Mouse (Mus musculus) right cerebral cortex, postnatal 4 days (tissue): ENCODE data around the gene Gm867.

ENCODE experiments used
- DNase-seq: peaks from one replicate; pipeline ENCODE4 v3.0.0-alpha.2; 2022

Gene Gm867

DNA sequence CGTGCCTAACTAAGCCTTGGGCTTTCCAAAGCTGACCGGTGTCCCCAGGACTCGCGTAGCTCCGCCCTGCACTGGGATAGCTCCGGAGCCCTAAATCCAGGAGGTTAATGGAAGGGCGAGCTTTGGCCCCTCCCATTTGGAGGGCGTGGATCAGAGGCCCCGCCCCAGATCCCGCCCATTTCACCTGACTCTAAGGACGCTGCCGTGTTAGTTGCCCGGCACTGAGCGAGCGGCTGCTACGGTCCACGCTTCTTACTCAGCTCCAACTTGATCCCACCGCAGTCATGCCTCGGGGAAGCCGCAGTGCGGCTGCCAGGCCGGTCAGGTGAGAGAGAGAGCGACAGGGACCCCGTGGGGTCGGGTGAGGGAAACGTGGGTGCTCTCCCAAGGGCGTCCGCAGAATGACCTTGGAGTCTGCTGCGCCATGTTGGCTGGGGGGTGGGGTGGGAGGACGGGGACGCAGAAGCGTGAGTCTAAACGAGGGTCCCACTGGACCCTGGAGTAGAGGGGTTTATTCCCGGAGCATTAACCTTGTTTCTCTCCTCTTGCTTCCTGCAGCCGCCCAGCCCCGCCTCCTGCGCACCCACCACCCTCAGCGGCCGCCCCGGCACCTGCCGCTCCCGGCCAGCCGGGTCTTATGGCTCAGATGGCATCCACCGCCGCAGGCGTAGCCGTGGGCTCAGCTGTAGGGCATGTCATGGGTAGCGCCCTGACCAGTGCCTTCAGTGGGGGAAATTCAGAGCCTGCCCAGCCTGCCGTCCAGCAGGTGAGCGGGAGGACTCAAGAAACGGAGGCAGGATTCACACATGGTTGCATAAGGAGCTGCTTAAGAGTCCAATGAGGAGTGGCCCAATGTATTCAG is 4.6 kb downstream of the Gm867 start, which contains the start of gene Mmp11:
TSS of gene Mmp11 (minus strand) at position 817 of the 862 bp plus-strand sequence.
- peak; percentile 51 for DNase-seq

DNA sequence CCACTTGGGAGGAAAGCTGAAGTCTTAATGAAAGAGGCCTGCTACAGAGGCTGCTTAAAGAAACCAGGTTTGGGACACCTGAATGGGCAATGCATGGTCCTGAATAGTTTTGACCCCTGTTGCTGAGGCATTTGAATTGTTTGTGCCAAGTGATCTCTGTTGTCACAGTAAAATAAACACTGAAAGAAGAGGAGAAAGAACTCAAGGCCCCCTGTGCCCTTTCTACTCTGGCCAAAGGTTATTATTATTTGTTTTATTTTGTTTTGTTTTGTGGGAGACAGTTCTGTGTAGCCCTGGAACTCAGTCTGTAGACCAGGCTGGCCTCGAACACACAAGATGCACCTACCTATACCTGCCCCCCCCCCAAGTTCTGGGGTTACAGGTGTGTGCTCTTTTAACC is 5.5 kb downstream of the Gm867 start:
- DNase-seq: no peak

DNA sequence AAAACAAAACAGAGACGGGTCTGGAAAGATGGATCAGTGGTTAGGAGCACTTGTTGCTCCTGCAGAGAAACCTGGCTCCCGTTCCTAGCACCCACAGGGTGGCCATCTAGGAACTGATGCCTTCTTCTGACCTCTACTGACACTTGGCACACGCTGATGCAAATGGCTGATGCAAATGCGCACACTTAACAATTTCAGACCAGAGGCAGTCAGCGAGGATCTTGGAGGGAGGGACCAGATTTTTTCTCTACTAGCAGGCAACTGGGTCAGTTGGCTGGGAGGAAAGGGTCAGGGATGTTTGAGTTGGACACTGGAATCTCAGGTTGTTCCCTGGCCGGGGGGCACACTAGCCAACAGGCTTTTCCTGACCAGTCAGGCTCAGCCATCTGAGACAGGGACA is 7.6 kb downstream of the Gm867 start, which contains the start of gene Chchd10:
TSS of gene Chchd10 (plus strand) at position 240 of the 400 bp plus-strand sequence.
- DNase-seq: no peak

DNA sequence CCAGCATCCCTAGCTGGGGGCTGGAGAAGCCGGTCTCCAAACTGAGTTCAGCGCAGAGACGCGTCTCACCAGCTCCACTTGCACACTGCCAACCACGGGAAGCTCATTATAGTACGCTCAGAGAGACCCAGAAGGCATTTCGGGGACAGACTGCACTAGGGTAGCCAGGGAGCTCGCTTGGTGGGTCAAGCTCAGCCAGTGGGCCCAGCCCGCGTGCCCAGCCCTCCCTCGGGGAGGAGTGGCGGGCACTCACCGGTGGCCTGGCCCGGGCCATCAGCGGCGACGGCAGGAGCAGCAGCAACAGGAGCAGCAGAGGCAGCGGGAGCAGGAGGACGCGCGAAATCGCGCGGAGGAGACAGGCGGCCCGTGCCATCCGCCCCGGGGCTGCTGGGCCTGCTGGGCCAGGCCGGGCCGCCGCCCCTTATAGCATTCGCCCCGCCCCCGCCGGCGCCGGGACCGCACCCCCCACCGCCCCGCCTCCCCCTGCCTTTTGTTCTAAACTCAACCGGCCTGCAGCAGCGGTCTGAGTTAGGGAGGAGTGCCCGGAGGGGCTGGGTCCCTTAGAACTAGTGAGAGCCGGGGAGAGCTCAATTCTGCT is 8.3 kb downstream of the Gm867 start:
- DNase-seq: peak; percentile 47

DNA sequence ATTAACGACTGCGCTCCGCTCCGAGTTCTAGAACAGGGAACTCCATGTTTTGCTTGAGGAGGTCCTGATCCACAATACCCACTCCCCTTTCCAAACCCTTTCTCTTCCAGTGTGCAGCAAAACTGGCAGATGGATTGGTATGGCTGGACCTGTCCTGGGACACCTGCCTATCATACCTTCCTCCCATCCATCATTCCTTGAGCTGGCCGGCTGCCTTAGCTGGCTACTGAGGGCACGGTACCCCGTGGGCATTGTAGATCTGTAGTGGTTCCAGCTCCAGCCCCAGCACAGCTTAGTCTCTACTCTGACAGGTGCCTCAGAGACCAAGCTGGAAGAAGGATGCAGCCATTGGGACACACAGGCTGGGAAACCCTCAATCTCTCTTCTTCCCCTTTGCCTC is 9.2 kb downstream of the Gm867 start:
- DNase-seq: no peak

DNA sequence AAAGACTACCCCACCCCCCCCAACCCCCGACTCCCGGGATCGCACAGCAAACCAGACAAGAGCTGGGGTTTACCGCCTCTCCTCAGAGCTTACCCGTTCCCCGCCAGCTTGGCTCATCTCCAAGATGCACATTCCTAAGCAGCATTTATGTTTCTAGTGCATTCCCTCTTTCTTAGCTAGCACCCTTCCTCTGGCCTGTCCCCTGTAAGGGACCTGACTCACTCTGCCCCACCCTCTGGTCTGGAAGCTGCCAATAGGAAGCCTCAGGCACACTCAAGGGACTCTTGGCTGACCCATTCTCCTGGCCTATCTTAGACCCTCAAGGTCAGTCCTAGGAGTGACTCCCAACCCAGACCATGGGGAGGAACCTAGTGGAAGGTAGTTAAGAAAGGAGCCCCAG is 10.2 kb downstream of the Gm867 start:
- peak; percentile 46 for DNase-seq

DNA sequence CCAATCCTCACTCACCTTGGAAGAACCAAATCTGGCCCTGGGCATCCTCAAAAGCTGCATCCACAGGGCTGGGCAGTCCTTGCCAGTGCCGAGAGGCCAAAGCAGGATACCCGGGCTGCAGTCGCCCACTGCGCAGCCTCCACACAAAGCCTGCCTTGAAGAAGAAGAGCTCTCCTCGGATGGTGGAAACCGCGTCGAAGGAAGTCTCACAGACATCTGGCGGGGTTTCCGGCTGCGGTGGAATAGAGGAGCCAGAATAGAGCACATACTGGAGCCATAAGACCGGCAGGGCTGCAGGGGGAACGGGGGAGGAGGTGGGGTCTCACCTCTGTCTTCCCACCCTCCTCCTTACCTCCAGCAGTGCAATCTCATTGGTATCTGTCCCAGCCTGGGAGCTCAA is 14.1 kb downstream of the Gm867 start:
- no peak for DNase-seq

DNA sequence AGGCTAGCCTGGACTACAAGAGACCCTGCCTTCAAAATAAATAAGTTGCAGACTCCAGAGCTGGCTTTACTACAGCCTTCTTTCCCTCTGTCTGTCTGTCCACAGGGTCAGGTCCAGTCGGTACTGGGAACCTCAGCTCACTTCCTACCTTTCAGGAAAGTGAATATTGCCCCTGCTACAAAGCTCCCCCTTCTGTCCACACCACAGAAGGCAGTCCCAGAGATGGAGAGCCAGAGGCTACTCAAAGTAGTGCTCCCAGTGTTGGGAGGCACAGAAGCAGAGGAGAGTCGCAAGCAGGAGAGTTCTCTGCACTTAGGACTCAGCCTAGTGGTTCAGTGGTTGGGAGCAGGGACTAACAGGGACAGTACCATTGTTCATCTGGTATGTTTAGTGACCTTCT is 16.1 kb downstream of the Gm867 start:
- no peak for DNase-seq

DNA sequence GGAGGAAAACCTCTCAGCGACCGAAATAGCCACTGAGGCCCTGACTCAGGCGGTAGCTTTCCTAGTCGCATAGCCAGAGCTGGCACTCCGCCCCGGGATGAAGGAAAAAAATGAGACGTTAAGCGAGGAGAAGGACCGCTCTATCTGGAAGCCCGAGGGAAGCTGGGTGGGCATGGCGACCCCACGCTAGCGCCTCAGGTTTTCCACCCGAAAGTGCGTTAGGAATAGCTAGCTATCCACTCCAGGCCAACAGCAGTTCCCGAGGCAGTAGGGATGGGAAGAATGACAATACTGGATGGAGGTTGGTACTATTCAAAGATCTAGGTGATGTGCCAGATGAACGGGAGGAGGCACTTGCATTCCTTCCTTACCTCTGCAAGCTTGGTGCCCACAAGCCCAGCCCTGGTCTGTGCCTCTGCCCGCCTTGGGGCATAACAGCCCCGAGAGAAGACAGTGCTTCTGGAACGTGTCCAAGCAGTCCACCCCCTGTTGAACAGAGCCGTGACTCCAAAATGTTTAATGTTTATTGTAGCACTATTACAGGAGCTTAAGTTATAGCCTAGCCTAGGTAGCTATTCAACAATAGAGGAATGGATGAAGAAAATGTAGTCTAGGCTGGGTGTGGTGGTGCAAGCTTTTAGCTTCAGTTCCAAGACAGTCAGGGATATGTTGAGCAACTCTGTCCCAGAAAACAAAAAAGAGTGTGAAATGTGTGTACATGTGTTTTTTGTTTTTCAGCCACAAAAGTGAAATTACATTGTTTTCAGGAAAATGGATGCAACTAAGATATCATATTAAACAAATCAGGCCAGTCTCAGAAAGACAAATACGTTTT is 18.5 kb downstream of the Gm867 start:
- peak; percentile 46 for DNase-seq

DNA sequence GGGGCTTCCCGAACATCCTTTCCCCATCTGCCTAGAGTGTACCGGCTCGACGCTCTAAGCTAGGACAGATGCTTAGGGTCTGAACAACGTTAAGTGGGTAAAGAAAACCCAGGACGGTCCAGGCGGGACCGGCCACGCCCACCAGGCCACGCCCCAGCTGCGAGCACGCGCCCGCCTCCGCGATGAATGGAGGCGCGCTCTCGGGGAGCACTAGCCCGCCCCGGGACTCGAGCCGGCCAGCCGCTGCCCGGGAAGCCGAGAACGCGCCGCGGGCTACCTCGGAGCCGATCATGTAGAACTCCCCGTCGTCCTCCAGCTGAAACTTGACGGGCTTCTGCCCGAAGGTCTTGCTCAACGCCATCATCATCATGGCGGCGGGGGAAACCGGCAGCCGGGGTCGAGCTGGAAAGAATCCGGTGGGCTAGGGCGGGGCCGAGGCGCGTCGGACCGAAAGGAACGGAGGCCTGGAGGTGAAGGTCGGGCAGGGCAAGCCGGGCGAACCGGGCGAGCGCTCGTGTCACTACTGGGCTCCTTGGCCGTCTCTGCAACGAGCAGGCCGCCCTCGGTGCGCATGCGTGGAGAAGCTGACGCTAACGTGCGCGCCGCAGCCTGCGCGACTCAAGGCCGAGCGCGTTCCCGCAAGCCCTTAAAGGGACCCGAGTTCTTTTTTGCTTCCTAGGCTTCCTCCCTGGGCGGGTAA is 19.3 kb downstream of the Gm867 start, which contains the start of gene Smarcb1:
TSS of gene Smarcb1 (minus strand) at position 592 of the 700 bp plus-strand sequence.
- DNase-seq: peak; percentile 95

DNA sequence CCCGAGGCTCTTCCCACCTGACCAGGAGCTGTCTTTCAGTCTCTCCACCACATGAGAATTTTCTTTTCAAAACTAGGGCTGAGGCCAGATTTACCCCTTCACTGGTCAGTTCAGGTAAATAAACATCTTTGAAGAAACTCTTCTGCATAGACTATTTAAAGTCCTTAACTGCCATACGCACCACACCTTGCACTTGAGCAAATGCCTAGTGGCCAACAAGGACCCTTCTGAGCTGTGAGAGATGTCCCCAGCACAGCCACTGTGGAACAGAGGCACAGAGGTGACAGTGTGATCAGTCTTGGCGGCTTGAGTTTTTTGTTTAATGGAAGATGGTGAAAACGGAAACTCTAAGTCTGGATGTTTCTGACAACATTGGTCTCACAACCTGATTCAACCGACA is 21.4 kb downstream of the Gm867 start:
- no peak for DNase-seq

DNA sequence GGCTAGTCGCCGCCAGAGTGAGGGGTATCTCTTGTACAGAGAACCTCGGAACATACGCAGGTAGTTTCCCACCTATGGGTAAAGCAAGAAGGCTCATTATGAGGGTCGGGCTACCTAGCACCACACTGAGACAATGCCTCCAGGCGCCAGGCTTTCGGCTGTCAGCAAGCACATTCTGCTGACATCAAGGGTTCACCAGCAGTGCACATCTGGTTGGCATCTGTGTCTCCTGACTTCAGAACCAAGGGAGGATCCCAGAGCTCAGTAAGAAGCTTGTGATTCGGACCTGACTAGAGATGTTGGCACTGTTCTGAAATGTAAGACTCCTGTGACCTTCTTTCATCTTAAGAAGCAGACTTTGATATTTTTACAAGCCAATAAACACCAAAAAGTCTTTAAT is 23.6 kb downstream of the Gm867 start:
- no peak for DNase-seq

DNA sequence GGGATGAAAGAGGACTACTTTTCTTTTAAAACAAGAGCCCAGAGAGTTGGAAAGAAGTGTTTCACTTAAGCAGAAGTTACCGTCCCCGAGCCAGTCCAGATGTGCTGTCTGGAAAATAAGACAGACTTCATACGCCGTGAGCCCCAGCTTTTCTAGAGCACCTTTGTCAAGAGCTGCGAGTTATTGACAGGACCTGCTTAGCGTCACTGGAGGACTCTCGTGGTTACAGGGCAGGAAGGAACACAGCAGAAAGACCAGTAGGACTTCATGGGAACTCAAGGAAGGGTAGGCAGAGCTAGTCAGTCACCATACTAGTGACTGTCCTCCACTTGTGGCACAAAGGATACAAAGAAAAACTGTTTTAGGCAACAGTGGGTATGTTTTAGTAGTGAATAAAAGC is 24.9 kb downstream of the Gm867 start:
- DNase-seq: no peak

DNA sequence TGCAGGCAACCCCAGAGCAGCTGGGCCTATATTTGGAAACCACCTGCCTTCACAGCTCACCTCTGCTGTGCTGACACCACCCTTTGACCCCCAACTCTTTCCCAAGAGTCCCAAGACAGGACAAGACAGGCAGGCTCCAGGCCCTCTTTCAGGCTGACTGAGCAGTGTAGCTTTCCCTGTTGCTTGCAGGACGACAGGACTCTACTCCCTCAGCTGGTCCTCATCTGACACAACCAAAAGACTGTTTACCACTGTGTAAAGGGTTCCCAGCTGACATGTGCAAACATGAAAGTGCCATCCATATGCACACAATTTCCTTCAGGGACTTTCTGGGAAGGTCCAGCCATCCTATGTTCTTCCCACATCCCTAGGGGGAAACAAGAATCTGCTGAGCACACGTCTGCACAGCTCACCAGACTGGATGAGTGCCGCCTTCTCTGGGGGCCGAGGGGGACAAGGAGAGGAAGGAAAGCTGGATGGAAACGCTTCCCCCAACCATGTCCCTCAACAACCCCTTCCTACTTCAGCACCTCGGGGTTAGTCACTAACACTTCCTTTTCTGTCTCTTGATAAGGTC is 27.4 kb downstream of the Gm867 start:
- DNase-seq: no peak

DNA sequence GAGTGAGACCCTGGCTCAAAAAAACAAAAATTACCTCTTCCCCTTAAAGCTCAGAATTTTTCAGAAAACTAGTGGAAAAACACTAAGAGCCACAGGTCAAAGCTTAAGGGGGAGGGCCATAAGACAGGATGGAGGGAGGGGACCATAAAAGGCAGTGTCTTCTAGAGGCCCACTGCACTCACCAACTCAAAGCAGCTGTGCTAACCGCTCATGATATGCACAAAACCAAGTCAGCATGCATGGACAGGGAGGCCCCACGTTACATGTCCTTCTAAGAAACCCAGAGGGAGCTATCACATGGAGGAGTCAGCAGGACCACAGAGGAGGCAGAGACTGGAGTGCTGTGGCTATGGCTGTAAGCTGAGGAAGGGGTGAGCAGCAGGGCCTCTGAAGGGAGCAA is 29.8 kb downstream of the Gm867 start:
- DNase-seq: no peak

DNA sequence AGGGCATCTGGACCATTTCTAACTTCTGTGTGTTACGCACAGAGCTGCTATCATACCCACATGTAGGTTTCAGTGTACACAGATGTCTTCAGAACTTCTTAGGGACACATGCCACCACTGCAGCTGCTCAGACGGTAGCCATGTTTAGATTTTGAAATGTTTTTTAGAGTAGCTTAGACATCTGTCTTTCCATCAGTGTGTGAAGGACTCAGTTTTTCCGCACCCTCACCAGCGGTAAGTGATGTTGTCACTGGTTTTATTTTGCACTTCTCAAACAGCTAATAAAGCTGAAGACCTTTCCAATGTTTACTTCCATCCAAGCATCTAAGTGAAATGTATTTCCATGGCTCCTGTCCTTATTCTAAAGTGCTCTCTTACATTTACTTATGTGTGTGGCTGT is 33.6 kb downstream of the Gm867 start:
- DNase-seq: no peak

DNA sequence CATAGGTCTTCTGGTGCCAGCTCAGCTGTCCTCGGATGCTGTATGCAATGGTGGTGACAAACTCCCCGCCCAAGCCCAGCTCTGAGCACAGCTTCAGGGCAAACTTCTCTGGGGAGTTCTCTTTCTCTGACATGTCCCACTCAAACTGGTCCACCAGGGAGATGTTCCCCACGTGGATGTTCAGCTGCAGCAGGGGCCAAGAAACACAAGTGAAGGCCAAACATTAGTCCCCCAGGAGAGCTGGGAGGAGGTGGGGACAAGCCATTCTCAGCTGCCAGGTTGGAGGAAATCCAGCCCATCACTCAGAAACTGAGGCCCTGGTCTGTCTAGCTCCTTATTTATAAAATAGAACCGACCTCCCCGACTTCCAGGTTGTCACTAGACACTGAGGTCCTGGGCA is 36.1 kb downstream of the Gm867 start:
- no peak for DNase-seq

DNA sequence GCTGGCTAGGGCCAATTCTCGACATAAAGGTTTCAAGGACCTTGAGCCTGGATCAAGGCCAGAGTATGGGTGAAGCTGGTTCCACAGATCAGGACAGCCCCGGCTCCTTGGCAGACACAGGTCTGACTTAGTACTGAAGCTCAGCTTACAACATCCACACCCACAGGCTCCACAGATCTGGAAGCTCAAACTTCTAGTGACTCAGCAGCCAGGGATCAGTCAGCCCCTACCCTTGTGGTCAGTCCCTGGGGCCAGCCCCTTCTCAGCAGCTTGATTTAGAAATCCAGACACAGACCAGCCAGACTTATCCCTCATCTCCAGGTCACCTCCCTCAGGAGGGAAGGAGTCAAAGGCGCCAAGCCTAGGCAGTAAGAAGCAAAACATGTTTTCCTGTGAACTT is 41.6 kb downstream of the Gm867 start:
- no peak for DNase-seq

DNA sequence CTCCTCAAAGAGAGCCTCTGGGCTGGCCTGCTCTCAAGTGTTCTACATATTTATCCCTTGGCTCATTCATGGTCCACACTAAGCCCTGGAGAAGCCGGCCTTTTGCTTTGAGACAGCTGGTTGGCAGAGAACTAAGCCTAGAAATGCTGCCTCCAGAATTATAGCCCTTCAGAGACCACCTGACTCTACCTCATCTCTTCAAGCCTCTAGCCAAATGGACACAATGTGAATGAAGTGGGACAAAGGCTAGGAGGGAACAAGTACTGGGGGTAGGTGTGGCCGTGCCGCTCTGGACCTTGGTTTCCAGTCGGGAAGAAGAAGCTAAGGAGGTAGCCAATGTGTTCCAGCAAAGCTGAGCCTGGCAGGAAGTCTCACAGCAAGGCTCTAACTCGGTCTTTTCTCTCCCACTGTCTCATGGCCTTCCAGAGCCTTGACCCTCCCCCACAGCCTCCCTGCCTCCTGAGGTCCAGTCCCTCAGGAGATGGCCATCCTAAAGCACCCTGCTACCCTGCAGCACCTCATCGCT is 42.4 kb downstream of the Gm867 start:
- no peak for DNase-seq

DNA sequence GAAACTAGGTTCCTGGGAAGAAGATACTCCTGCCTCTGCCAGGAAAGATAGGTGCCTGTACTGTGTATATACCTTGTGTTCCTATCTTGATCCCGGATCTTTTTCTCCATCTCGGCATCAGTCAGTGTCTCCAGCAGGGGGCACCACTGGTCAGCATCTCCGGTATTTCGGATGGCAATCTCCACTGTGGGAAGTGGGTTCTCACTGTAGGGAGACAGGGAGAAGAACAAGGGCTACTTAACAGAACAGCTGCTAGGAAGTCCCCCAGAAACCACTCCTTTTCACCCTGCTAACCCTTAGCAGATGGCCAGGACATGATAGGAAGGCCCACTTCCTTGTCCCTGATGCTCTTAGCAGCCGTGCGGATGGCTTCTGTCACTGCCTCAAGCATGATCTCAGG is 43.1 kb downstream of the Gm867 start:
- DNase-seq: peak; percentile 89

DNA sequence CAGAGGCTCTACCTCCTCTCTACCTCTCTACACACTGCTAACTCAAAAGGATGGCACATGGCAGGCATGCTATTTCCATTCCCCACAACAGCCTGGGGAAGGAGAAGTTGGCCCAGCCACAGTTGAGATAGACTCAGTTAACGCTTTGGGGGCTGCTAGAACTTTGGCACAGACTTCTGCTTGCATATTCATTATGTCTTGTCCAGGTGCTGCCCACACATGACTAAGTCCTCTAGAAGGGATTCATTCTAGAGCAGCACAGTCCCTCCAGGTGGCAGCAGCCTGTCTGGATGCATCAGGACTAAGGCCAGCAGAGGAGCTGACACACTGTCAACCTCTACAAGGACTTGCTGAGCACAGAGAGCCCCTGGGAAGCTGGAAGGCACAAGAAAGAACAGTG is 44.3 kb downstream of the Gm867 start:
- DNase-seq: no peak

DNA sequence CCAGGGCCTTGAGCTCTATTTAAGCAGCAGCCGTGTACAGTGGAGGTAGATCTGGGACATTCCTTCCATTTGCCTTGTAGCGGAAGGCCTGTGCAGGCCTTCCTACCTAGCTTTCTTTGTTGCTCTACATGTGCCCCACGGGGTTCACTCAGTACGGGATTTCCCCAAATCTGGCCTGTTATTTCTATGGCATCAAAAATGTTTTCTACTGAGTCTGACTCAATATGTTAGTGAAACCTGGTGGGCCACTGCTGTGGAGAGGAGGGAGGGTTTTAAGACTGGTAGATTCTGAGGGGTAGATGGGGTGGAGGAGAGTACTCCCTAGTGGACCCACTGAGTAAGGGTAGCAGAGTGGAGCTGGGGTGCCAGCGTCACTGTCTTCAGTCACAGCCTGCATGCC is 44.7 kb downstream of the Gm867 start:
- no peak for DNase-seq
